ENCODE assay signal across 13 mouse cellular contexts in the genomic region with DNA sequence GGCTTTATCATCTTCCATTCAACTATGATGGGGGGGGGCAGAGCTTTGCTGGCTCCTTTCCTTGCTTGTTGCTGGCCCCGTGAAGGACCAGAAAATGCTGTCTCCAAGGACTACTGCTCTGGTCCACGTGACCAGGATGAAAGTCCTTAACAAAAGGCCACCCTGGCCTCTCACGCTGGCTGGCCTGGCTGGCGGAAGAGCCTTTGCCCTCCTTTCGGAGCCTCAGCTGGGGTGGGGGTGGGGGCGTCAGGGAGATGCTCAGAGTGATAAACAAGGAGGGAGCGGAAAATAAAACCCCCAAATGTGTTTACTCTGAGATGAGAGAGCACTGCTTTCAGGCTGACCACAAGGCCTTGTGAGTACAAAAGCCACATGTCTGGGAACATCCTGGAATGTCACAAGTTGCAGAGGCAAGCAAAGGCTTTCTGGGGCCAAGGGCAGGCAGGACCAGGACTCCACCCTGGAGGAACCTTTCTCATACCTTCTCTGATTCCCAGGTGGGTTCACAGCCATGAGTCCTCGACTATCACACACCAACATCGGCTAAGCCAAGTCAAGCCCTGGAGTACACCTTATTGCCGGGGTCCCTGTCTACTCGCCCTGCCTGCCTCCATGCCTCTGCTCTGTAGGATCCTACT. TPM values are rescaled to one million over a fixed set of nuclear protein-coding genes. Genes with fewer than 3 reads are reported as not detected.
DNase-seq lines count a peak whose midpoint lies in the region; ATAC-seq and TF ChIP-seq lines count a peak whose summit lies in the region.
"Had no signal": no experiment of that assay in that cellular context is flagged by ENCODE, and none has a peak within 500 bp of the region (broad histone marks: within the 10 kb centered on the region; RNA-seq: fewer than 3 reads in every experiment).

No protein-coding gene starts in this region.

- peaks cover 7% of the 10 kb centered on the region for H3K4me1 ChIP-seq in kidney, embryonic 15.5 days
- H3K4me1 ChIP-seq: heart, embryonic 15.5 days had no signal

- no peaks in the 10 kb centered on the region for H3K36me3 ChIP-seq in kidney, embryonic 15.5 days
- H3K36me3 ChIP-seq: G1E; heart, embryonic 15.5 days; liver, embryonic 15.5 days; neural tube, embryonic 13.5 days had no signal

- intact Hi-C loops in gastrocnemius, adult 2 months (cut with DNase I), result no loop called here

- no peak overlapping the region for H3K4me2 ChIP-seq in kidney, embryonic 15.5 days
- H3K4me2 ChIP-seq: heart, embryonic 15.5 days; liver, embryonic 15.5 days; neural tube, embryonic 13.5 days had no signal

- H3K4me3 ChIP-seq in gastrocnemius, adult 2 months, result no peak overlapping the region
- H3K4me3 ChIP-seq in kidney, embryonic 15.5 days (replicated peaks), result no peak overlapping the region
- H3K4me3 ChIP-seq: heart, embryonic 15.5 days; layer of hippocampus, adult 2 months; liver, embryonic 15.5 days; neural tube, embryonic 13.5 days had no signal

- H3K27ac ChIP-seq in gastrocnemius, adult 2 months, result peak overlapping the region; percentile 64
- H3K27ac ChIP-seq in kidney, embryonic 15.5 days, result peak overlapping the region; percentile 62
- H3K27ac ChIP-seq: heart, embryonic 15.5 days; layer of hippocampus, adult 2 months; liver, embryonic 15.5 days; neural tube, embryonic 13.5 days had no signal

- 49% methylated on average over 11 of the region's 11 CpGs for WGBS in kidney, embryonic 15.5 days

- TF ChIP-seq CTCF in gastrocnemius, adult 2 months (IDR thresholded peaks at IDR 0.05), result no peak

- H3K9me3 ChIP-seq in kidney, embryonic 15.5 days (replicated peaks), result no peaks in the 10 kb centered on the region
- H3K9me3 ChIP-seq: G1E; heart, embryonic 15.5 days; liver, embryonic 15.5 days; neural tube, embryonic 13.5 days had no signal

- no peaks in the 10 kb centered on the region for H3K27me3 ChIP-seq in kidney, embryonic 15.5 days
- H3K27me3 ChIP-seq: heart, embryonic 15.5 days; liver, embryonic 15.5 days; neural tube, embryonic 13.5 days had no signal

- no peak overlapping the region for H3K9ac ChIP-seq in kidney, embryonic 15.5 days
- H3K9ac ChIP-seq: heart, embryonic 15.5 days; liver, embryonic 15.5 days; neural tube, embryonic 13.5 days had no signal

- ATAC-seq in kidney, embryonic 15.5 days (replicated peaks; ENCODE audit: low FRiP score), result 0 out of 2 replicates have a peak, but pooled peaks have one; percentile 49

- DNase-seq in gastrocnemius, adult 2 months, result peak; percentile 32
- no peak for DNase-seq in gastrocnemius, adult 18-20 months (ENCODE audit: low spot score)
- DNase-seq in 3T3-L1 (ENCODE audit: low read depth, low spot score) (peak; percentile 36), ZHBTc4 (ENCODE audit: low read depth, low spot score) (peak; percentile 84)
- DNase-seq in cerebellum, postnatal 4 days (ENCODE audit: low spot score in 2 of 2), result no peak
- no peak for DNase-seq in right cerebral cortex, postnatal 10 days (ENCODE audit: low spot score in 2 of 2)
- DNase-seq in left cerebral cortex, adult 8-10 months (ENCODE audit: low spot score in 2 of 2), result no peak

RNA-seq across cellular contexts. Expression of a gene that starts 24.7 kb away (rescaled TPM):
- total RNA-seq in gastrocnemius, adult 2 months (2021), result 10 to 100 TPM; 37.4 to 57.4 TPM
- 10 to 100 TPM; 42.8 to 63.0 TPM for total RNA-seq in gastrocnemius, adult 18-20 months (2021)
- 56.2 and 60.2 TPM in 2 replicates for polyA plus RNA-seq in kidney, embryonic 15.5 days (2015; fragmentation: Nextera tagmentation; extraction: Ambion mirVana)
- 10 to 100 TPM; 65.9 to 77.7 (median 71.1) TPM for total RNA-seq in left cerebral cortex, adult 8-10 months (2022)

Comparison
In these comparisons a context has a peak if more than half of its experiments do, and no peak if none do; other contexts are left out.
1. DNase-seq: peak in gastrocnemius, adult 2 months (single experiment), 3T3-L1 (single experiment) and ZHBTc4 (single experiment); none in gastrocnemius, adult 18-20 months (single experiment), cerebellum, postnatal 4 days (0 of 2), right cerebral cortex, postnatal 10 days (0 of 2) and left cerebral cortex, adult 8-10 months (0 of 2).